Mouse (Mus musculus) embryonic facial prominence, embryonic 14.5 days (tissue): ENCODE measurements around the gene Dnase1l1. TPM values are rescaled to one million over a fixed set of nuclear protein-coding genes. Genes with fewer than 3 reads are reported as not detected.

Experiments used
- ATAC-seq: fragments of 200-750 bp; cut with Nextera tagmentation; 2 replicates; pipeline ENCODE4 v1.8.0; 2017; ENCODE audit warnings: low read depth, moderate number of reproducible peaks, moderate TSS enrichment
- DNase-seq: peaks from one replicate; pipeline ENCODE4 v3.0.0-alpha.2; 2015; ENCODE audit warnings: low spot score
- H3K27ac ChIP-seq: fragments of 300-500 bp; sonication (generic); replicated peaks from 2 replicates; pipeline ENCODE4 v1.5.1; 2014; ENCODE audit warnings: low read depth, mild to moderate bottlenecking, low read length, moderate library complexity
- H3K27me3 ChIP-seq: fragments of 300-500 bp; sonication (generic); replicated peaks from 2 replicates; pipeline ENCODE4 v1.6.1; 2014; ENCODE audit warnings: low read length; ENCODE audit not compliant: control insufficient read depth, insufficient read depth
- H3K36me3 ChIP-seq: fragments of 300-500 bp; sonication (generic); 2 replicates; pipeline ENCODE4 v1.6.1; 2014; ENCODE audit warnings: low read length, mixed read lengths; ENCODE audit not compliant: control insufficient read depth, insufficient read depth
- H3K4me1 ChIP-seq: fragments of 300-500 bp; sonication (generic); 2 replicates; pipeline ENCODE4 v1.6.1; 2014; ENCODE audit warnings: antibody characterized with exemption, low read length; ENCODE audit not compliant: control insufficient read depth, insufficient read depth
- H3K4me2 ChIP-seq: fragments of 300-500 bp; sonication (generic); 2 replicates; pipeline ENCODE4 v1.6.1; 2014; ENCODE audit warnings: low read depth, mild to moderate bottlenecking, low read length, moderate library complexity, mixed read lengths
- H3K4me3 ChIP-seq: fragments of 300-500 bp; sonication (generic); 2 replicates; pipeline ENCODE4 v1.5.1; 2014; ENCODE audit warnings: low read depth, mild to moderate bottlenecking, low read length
- H3K9ac ChIP-seq: fragments of 300-500 bp; sonication (generic); 2 replicates; pipeline ENCODE4 v1.6.1; 2014; ENCODE audit warnings: low read depth, mild to moderate bottlenecking, low read length, moderate library complexity, mixed read lengths
- H3K9me3 ChIP-seq: fragments of 300-500 bp; sonication (generic); 2 replicates; pipeline ENCODE4 v1.6.1; 2016; ENCODE audit warnings: low read length; ENCODE audit not compliant: control insufficient read depth
- WGBS: fragments of 180-500 bp; shearing (Covaris S2); extraction: QIAGEN DNeasy Blood & Tissue Kit; methylation state at CpG from one replicate; pipeline ENCODE4 v1.1.7; 2014; 5-methylcytosine and 5-hydroxymethylcytosine counted together
- polyA plus RNA-seq: library from polyadenylated mRNA; unstranded; fragments of >200 nt; fragmentation: Nextera tagmentation; extraction: Ambion mirVana; gene quantifications from 2 replicates; pipeline ENCODE4 v1.2.1, GENCODE M21; 2014

Dnase1l1 gene
- polyA plus RNA-seq, 1 experiment from 2014 or later = 16.5 TPM

GRCm38 (mm10) chrX:74298348-74298747 is 16.2 kb upstream of the Dnase1l1 start:
- Histone ChIP-seq H3K4me1 (no peaks in the 10 kb centered on the region), H3K9ac (no peak overlapping the region), H3K27ac (no peak overlapping the region), H3K36me3 (0 out of 2 replicates have a peak, but pooled peaks cover 25% of the 10 kb centered on the region), H3K4me2 (no peak overlapping the region), H3K9me3 (no peaks in the 10 kb centered on the region), H3K27me3 (no peaks in the 10 kb centered on the region), H3K4me3 (no peak overlapping the region)
- ATAC-seq (no peak), DNase-seq (no peak)
- WGBS = 73% methylated on average over 1 of the region's 1 CpGs

GRCm38 (mm10) chrX:74296538-74297448 is 14.7 kb upstream of the Dnase1l1 start, which contains the start of gene Atp6ap1:
Gene Atp6ap1 (plus strand): TSS chrX:74297097.
- Histone ChIP-seq H3K36me3 (0 out of 2 replicates have a peak, but pooled peaks cover 13% of the 10 kb centered on the region), H3K4me3 (peak within 1 kb of the TSS; percentile 61), H3K27me3 (no peaks in the 10 kb centered on the region), H3K9ac (peak within 1 kb of the TSS; percentile 80), H3K4me2 (peak within 1 kb of the TSS; percentile 62), H3K4me1 (no peaks in the 10 kb centered on the region), H3K9me3 (no peaks in the 10 kb centered on the region), H3K27ac (peak within 1 kb of the TSS; percentile 74)
- ATAC-seq = peak; percentile 99
- 15% methylated on average over 27 of the region's 37 CpGs for WGBS
- DNase-seq = peak; percentile 97

- DNase-seq (no peak), ATAC-seq (no peak)
- no peak overlapping the region for H3K27ac ChIP-seq
- H3K36me3 ChIP-seq = 0 out of 2 replicates have a peak, but pooled peaks cover 7% of the 10 kb centered on the region
- no peak overlapping the region for H3K4me3 ChIP-seq
- H3K4me2 ChIP-seq = no peak overlapping the region
- no peaks in the 10 kb centered on the region for H3K27me3 ChIP-seq
- no peak overlapping the region for H3K9ac ChIP-seq
- no peaks in the 10 kb centered on the region for H3K9me3 ChIP-seq
- WGBS = 78% methylated on average over 4 of the region's 4 CpGs
- no peaks in the 10 kb centered on the region for H3K4me1 ChIP-seq
Measured at GRCm38 (mm10) chrX:74293431-74293830, 11.3 kb upstream of the Dnase1l1 start.

GRCm38 (mm10) chrX:74283092-74283437 is 928 bp upstream of the Dnase1l1 start:
- H3K27ac ChIP-seq = peak overlapping the region; percentile 87
- H3K4me1 ChIP-seq = no peaks in the 10 kb centered on the region
- H3K9ac ChIP-seq = peak overlapping the region; percentile 77
- H3K9me3 ChIP-seq = no peaks in the 10 kb centered on the region
- no peaks in the 10 kb centered on the region for H3K27me3 ChIP-seq
- no peak for DNase-seq
- H3K36me3 ChIP-seq = no peaks in the 10 kb centered on the region
- WGBS = 23% methylated on average over 5 of the region's 5 CpGs
- ATAC-seq = no peak
- peak overlapping the region; percentile 62 for H3K4me3 ChIP-seq
- H3K4me2 ChIP-seq = peak overlapping the region; percentile 66

- ATAC-seq = peak; percentile 75
- no peaks in the 10 kb centered on the region for H3K4me1 ChIP-seq
- H3K4me2 ChIP-seq = peak overlapping the region; percentile 66
- no peaks in the 10 kb centered on the region for H3K27me3 ChIP-seq
- H3K4me3 ChIP-seq = peak overlapping the region; percentile 62
- H3K9me3 ChIP-seq = no peaks in the 10 kb centered on the region
- H3K36me3 ChIP-seq = no peaks in the 10 kb centered on the region
- H3K9ac ChIP-seq = peak overlapping the region; percentile 77
- peak overlapping the region; percentile 87 for H3K27ac ChIP-seq
- 27% methylated on average over 31 of the region's 39 CpGs for WGBS
- peak; percentile 95 for DNase-seq
Measured at GRCm38 (mm10) chrX:74282395-74283091, 406 bp upstream of the Dnase1l1 start.

- Histone ChIP-seq H3K27me3 (no peaks in the 10 kb centered on the region), H3K4me1 (no peaks in the 10 kb centered on the region), H3K9me3 (no peaks in the 10 kb centered on the region), H3K27ac (peak overlapping the region; percentile 77), H3K4me2 (peak overlapping the region; percentile 66), H3K4me3 (peak overlapping the region; percentile 62), H3K36me3 (no peaks in the 10 kb centered on the region), H3K9ac (peak overlapping the region; percentile 77)
- 6% methylated on average over 12 of the region's 14 CpGs for WGBS
- DNase-seq (peak; percentile 5), ATAC-seq (0 out of 2 replicates have a peak, but pooled peaks have one; percentile 2)
Measured at GRCm38 (mm10) chrX:74281041-74281731, 951 bp downstream of the Dnase1l1 start.

- WGBS = 69% methylated on average over 8 of the region's 8 CpGs
- no peak for ATAC-seq
Measured at GRCm38 (mm10) chrX:74277916-74278315, 4.2 kb downstream of the Dnase1l1 start.

More at GRCm38 (mm10) chrX:74277916-74278315, 4.2 kb downstream of the Dnase1l1 start:
- Histone ChIP-seq H3K9me3 (no peaks in the 10 kb centered on the region), H3K36me3 (0 out of 2 replicates have a peak, but pooled peaks cover 5% of the 10 kb centered on the region), H3K4me1 (no peaks in the 10 kb centered on the region), H3K27me3 (no peaks in the 10 kb centered on the region), H3K4me3 (no peak overlapping the region), H3K27ac (no peak overlapping the region), H3K9ac (no peak overlapping the region), H3K4me2 (no peak overlapping the region)
- DNase-seq = no peak
